Mouse (Mus musculus) G1E (cell line): ENCODE measurements around the gene Smarcal1. TPM values are rescaled to one million over a fixed set of nuclear protein-coding genes. Genes with fewer than 3 reads are reported as not detected.

Experiments
- ATAC-seq: 2 replicates; pipeline ENCODE4 v1.8.0; 2016; ENCODE audit warnings: mild to moderate bottlenecking; ENCODE audit not compliant: insufficient number of reproducible peaks, poor library complexity, low FRiP score, severe bottlenecking; ENCODE audit errors: extremely low read depth
- DNase-seq: peaks from one replicate; pipeline ENCODE4 v3.0.0; 2012; ENCODE audit warnings: low spot score
- H3K27me3 ChIP-seq: 2 replicates; pipeline ENCODE4 v1.6.1; 2012; ENCODE audit warnings: mild to moderate bottlenecking, low read length, inconsistent platforms; ENCODE audit not compliant: insufficient read depth
- H3K36me3 ChIP-seq: replicated peaks from 2 replicates; pipeline ENCODE3; 2012; ENCODE audit warnings: mild to moderate bottlenecking, inconsistent platforms
- H3K4me1 ChIP-seq: 2 replicates; pipeline ENCODE4 v1.6.1; 2012; ENCODE audit warnings: low read depth, low read length, inconsistent platforms, mixed read lengths; ENCODE audit not compliant: insufficient read depth
- H3K4me3 ChIP-seq: 2 replicates; pipeline ENCODE4 v1.5.1; 2012; ENCODE audit warnings: low read depth, mild to moderate bottlenecking, inconsistent platforms, low read length, moderate library complexity, mixed read lengths
- H3K9me3 ChIP-seq: replicated peaks from 2 replicates; pipeline ENCODE4 v1.6.1; 2012; ENCODE audit warnings: inconsistent platforms
- CTCF ChIP-seq: IDR thresholded peaks from 2 replicates; pipeline ENCODE4 v1.5.1; 2012; ENCODE audit warnings: low read depth, low read length, inconsistent platforms, mixed read lengths
- GATA1 ChIP-seq: IDR thresholded peaks from 2 replicates; pipeline ENCODE4 v1.6.1; 2012; ENCODE audit warnings: borderline replicate concordance, low read length, inconsistent platforms, mixed read lengths
- GATA2 ChIP-seq: IDR thresholded peaks from 2 replicates; pipeline ENCODE4 v1.6.1; 2012; ENCODE audit warnings: low read depth, low read length, inconsistent platforms, borderline replicate concordance
- POLR2AphosphoS5 ChIP-seq: IDR thresholded peaks from 2 replicates; pipeline ENCODE4 v1.6.1; 2012; ENCODE audit warnings: low read depth, low read length, inconsistent platforms; ENCODE audit not compliant: insufficient replicate concordance
- TAL1 ChIP-seq: conservative IDR thresholded peaks from 2 replicates; pipeline ENCODE4 v1.6.1; 2012; ENCODE audit warnings: low read depth, low read length, inconsistent platforms, mixed read lengths
- polyA plus RNA-seq: library from polyadenylated mRNA; stranded (reverse); fragments of >175 nt; gene quantifications from 2 replicates; pipeline ENCODE4 v1.2.3, GENCODE M21; 2012
- total RNA-seq, 2 experiments: library from RNA; stranded (forward) in 1 of 2; stranded (reverse) in 1 of 2; fragments of 200-1000 nt in 1 of 2; fragments of >200 nt in 1 of 2; fragmentation: Nextera tagmentation in 1 of 2; gene quantifications; 2 replicates each; pipeline ENCODE4 v1.2.3; 2014 to 2017

Smarcal1 gene
- total and polyA plus RNA-seq, 3 experiments = 10.6 to 41.8 (median 35.9) TPM

DNA sequence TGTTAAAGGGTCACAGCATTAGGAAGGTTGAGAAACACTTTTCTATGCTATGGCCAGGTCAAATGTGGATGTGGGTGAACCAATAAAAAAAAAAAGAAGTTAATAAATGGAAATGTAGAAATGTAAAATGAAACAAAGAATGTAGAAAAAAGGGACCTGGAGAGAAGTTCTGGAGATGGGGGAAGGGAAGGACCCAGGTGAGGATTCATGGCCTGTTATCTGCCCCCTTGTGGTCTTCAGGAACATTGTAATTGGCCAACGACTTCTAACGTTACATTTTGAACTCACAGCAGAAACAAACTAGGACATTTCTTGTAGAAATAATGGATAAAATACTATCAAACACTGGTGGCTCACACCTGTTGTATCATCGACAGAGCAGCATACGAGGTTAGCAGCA, 7.9 kb upstream of the Smarcal1 start:
- no peak for TF ChIP-seq TAL1
- no peak for TF ChIP-seq GATA1
- no peak; the same call in 1 of the 2 replicates for TF ChIP-seq CTCF
- TF ChIP-seq POLR2AphosphoS5 = no peak
- TF ChIP-seq GATA2 = no peak
- ATAC-seq (no peak), DNase-seq (no peak)
- peaks cover 7% of the 10 kb centered on the region; the same call in 1 of the 2 replicates for H3K4me1 ChIP-seq
- H3K36me3 ChIP-seq = no peaks in the 10 kb centered on the region
- no peaks in the 10 kb centered on the region for H3K9me3 ChIP-seq
- H3K27me3 ChIP-seq = peaks cover 48% of the 10 kb centered on the region
- H3K4me3 ChIP-seq = no peak overlapping the region

DNA sequence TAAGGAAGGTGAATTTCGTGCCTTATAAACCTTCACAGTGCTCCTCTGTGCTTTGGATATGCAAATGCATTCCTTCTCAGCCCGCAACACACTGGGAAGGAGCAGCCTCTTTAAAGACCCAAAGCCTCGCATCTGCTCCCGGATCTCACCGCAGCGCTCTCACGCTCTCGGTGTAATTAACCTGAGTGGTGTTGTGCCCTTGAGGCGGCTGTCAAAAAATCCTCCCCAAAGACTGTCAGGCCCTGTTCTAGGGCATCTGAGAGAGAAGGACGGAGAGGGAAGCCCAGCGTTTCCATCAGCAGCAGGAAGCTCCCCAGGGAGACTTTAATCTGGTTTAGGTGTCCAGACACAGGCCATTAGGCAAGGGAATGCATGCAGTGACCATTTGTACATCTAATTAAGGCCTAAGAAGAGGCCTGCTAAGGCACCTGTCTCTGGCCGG, 5.5 kb upstream of the Smarcal1 start:
- Histone ChIP-seq H3K9me3 (no peaks in the 10 kb centered on the region), H3K4me3 (no peak overlapping the region), H3K27me3 (peaks cover 37% of the 10 kb centered on the region), H3K4me1 (peaks cover 7% of the 10 kb centered on the region; the same call in 1 of the 2 replicates), H3K36me3 (no peaks in the 10 kb centered on the region)
- TF ChIP-seq POLR2AphosphoS5 (no peak), CTCF (no peak), GATA2 (no peak), GATA1 (no peak), TAL1 (no peak)
- ATAC-seq (no peak), DNase-seq (no peak)

DNA sequence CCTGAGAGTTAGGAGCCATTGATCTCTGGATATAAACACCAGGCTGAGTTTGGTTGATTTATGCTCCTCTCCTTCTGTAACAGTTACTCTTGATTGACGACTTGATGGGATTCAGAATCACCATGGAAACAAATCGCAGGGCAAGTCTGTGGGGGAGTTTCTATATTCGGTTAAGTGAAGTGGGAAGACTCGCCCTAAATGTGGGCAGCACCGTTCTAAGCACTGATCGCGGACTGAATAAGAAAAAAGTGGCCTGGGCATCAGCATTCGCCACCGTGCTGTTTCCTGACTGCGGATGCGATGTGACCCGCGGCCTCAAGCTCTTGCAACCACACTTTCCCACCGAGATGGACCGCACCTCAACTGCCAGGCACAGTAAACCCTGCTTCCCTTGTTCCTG, 4.7 kb upstream of the Smarcal1 start:
- no peak for TF ChIP-seq GATA1
- TF ChIP-seq GATA2 = no peak
- no peak for TF ChIP-seq CTCF
- no peak for TF ChIP-seq POLR2AphosphoS5
- TF ChIP-seq TAL1 = no peak
- Histone ChIP-seq H3K4me3 (no peak overlapping the region), H3K9me3 (no peaks in the 10 kb centered on the region), H3K36me3 (no peaks in the 10 kb centered on the region), H3K27me3 (peaks cover 34% of the 10 kb centered on the region), H3K4me1 (peaks cover 7% of the 10 kb centered on the region; the same call in 1 of the 2 replicates)
- DNase-seq = no peak
- ATAC-seq = no peak

DNA sequence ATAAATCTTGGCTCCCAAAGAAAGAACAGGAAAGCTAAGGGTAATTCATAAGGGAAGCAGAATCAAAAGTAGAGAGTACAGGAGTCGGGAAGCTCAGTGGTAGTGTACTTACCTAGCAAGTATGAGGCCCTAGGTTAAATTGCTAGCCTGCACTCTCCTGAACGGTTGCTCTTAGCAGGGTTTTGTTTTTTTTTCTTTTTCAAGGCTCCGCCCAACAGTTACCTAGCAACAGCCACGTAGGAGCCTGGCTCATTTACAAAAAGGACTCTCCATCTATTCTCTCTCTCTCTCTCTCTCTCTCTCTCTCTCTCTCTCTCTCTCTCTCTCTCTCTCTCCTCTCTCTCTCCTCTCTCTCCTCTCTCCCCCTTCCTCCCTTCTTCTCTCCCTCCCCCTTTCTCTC, 4.2 kb upstream of the Smarcal1 start:
- no peak for DNase-seq
- ATAC-seq = no peak
- no peak for TF ChIP-seq POLR2AphosphoS5
- TF ChIP-seq CTCF = no peak
- TF ChIP-seq GATA1 = no peak
- TF ChIP-seq GATA2 = no peak
- no peak for TF ChIP-seq TAL1
- Histone ChIP-seq H3K9me3 (no peaks in the 10 kb centered on the region), H3K27me3 (peaks cover 34% of the 10 kb centered on the region), H3K4me1 (peaks cover 7% of the 10 kb centered on the region; the same call in 1 of the 2 replicates), H3K4me3 (no peak overlapping the region), H3K36me3 (no peaks in the 10 kb centered on the region)

DNA sequence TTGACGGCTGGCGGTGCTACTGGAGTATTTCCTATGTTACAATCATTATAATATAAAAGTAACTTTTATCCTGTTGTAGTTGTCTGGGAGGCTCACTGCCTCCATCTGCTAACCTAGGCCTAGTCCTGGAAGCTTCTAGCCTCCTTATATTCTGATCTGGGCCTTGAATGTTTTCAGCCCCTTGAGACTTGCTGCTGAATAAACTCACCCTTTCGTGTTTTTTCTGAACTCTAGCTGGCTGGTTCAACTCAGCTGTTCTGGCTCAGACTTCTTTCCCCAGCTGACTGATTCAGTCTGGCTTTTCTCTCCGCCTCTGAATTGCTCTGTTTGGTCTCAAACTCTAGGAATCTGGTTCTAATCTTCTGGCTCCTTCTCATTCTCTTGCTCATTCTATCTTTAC, 855 bp downstream of the Smarcal1 start:
- DNase-seq = no peak
- TF ChIP-seq CTCF (no peak), POLR2AphosphoS5 (no peak), GATA2 (no peak), TAL1 (no peak), GATA1 (no peak)
- Histone ChIP-seq H3K27me3 (peaks cover 2% of the 10 kb centered on the region; the same call in 1 of the 2 replicates), H3K9me3 (no peaks in the 10 kb centered on the region), H3K36me3 (peaks cover 40% of the 10 kb centered on the region), H3K4me1 (peaks cover 15% of the 10 kb centered on the region), H3K4me3 (peak overlapping the region; percentile 75)
- no peak for ATAC-seq

DNA sequence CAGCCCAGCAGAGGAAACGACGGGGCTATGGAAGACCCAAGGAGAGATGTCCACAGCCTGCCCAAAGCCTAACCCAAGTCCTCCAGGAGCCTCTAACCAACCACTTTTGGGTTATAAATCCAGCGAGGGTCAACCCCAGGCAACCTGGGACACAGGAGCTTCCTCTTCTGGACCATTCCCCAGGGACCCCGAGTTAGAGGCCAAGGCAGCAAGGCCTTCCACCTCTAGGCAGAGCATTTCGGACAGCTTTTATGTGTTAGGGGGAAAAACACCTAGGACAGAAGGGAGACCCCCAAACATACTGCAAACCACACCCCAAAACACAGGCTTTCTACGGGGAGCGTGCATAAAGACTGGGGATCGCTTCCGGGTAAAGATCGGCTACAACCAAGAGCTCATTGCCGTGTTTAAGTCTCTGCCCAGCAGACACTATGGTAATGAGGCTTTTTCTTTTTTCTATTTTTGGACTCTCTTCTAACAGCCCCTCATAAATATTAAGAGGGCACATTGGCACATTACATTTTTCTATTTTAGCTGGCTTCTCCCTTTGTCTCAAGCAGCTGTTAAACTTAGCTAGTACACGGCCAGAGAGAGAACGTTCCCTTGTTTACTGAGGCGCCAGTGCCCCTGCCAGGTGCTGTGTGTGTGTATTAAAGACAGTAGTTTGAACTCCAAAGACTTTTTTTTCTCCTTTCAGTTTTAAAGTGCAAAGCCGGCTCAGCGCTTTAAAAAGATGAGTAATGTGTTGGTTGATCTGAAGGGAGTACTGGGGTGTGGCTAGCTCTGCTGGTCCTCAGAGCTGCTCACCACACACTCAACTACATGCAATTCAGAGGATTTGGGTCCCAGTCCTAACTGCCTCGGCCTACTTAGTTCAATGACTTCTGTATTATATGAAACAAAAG, 3.2 kb downstream of the Smarcal1 start:
- peaks cover 60% of the 10 kb centered on the region for H3K36me3 ChIP-seq
- peaks cover 13% of the 10 kb centered on the region for H3K4me1 ChIP-seq
- H3K9me3 ChIP-seq = no peaks in the 10 kb centered on the region
- H3K4me3 ChIP-seq = no peak overlapping the region
- no peak for ATAC-seq
- no peaks in the 10 kb centered on the region for H3K27me3 ChIP-seq
- no peak for DNase-seq
- no peak for TF ChIP-seq CTCF
- no peak for TF ChIP-seq POLR2AphosphoS5
- TF ChIP-seq GATA2 = no peak
- no peak for TF ChIP-seq GATA1
- TF ChIP-seq TAL1 = no peak
